In genomic region chr3:34648833-34649719, GRCm38 (mm10) we compare ENCODE assay signal across 10 mouse cellular contexts. TPM values are rescaled to one million over a fixed set of nuclear protein-coding genes. Genes with fewer than 3 reads are reported as not detected.
DNase-seq lines count a peak whose midpoint lies in the region; ATAC-seq and TF ChIP-seq lines count a peak whose summit lies in the region.
"Had no signal": no experiment of that assay in that cellular context is flagged by ENCODE, and none has a peak within 500 bp of the region (broad histone marks: within the 10 kb centered on the region; RNA-seq: fewer than 3 reads in every experiment).

No protein-coding gene starts in this region.

- H3K4me1 ChIP-seq in heart, embryonic 16.5 days (ENCODE audit: control insufficient read depth, insufficient read depth, low read length), result peaks cover 17% of the 10 kb centered on the region
- peaks cover 15% of the 10 kb centered on the region; the same call in 1 of the 2 replicates for H3K4me1 ChIP-seq in hindbrain, embryonic 14.5 days (replicated peaks; ENCODE audit: control insufficient read depth, insufficient read depth, low read length)
- H3K4me1 ChIP-seq in midbrain, embryonic 13.5 days (replicated peaks), result peaks cover 62% of the 10 kb centered on the region

- no peak for TF ChIP-seq CTCF in brain, embryonic 14.5 days (IDR thresholded peaks at IDR 0.05; ENCODE audit: borderline replicate concordance, extremely low read depth, insufficient read depth, insufficient read length)

- no peaks in the 10 kb centered on the region for H3K36me3 ChIP-seq in heart, embryonic 16.5 days (ENCODE audit: control insufficient read depth, insufficient read depth)
- H3K36me3 ChIP-seq in hindbrain, embryonic 14.5 days (replicated peaks; ENCODE audit: control insufficient read depth, insufficient read depth), result no peaks in the 10 kb centered on the region
- H3K36me3 ChIP-seq in midbrain, embryonic 13.5 days, result no peaks in the 10 kb centered on the region

- no peak for DNase-seq in heart, postnatal 10 days
- peak; percentile 65 for DNase-seq in brain, embryonic 14.5 days (ENCODE audit: low read depth)
- DNase-seq in hindbrain, embryonic 14.5 days (ENCODE audit: low spot score), result peak; percentile 38
- DNase-seq in spleen, postnatal 10 days (ENCODE audit: low spot score in 2 of 2), result no peak
- no peak for DNase-seq in kidney, postnatal 14 days
- no peak for DNase-seq in c-Kit-positive CD71-positive TER-119-positive erythroid progenitor cells, embryonic 14.5 days (ENCODE audit: low spot score)

- peak overlapping the region; percentile 51 for H3K4me3 ChIP-seq in heart, embryonic 16.5 days (ENCODE audit: low read length)
- H3K4me3 ChIP-seq in hindbrain, embryonic 14.5 days (replicated peaks; ENCODE audit: low read length), result peak overlapping the region; percentile 53
- H3K4me3 ChIP-seq in midbrain, embryonic 13.5 days (replicated peaks), result peak overlapping the region; percentile 59

- intact Hi-C loops in heart, postnatal 10 days (cut with DNase I), result loop anchor here (5.0 kb wide), 2 partner anchors 673 to 923 kb away; no protein-coding TSS in a partner anchor

- ATAC-seq in heart, embryonic 16.5 days (replicated peaks; ENCODE audit: extremely low read depth, insufficient read depth, low FRiP score), result peak; percentile 14; the same call in 1 of the 2 replicates
- peak; percentile 75 for ATAC-seq in hindbrain, embryonic 14.5 days (ENCODE audit: low FRiP score)
- peak; percentile 80 for ATAC-seq in midbrain, embryonic 13.5 days

- H3K9me3 ChIP-seq in heart, embryonic 16.5 days (replicated peaks; ENCODE audit: control insufficient read depth, low read length), result no peaks in the 10 kb centered on the region
- no peaks in the 10 kb centered on the region for H3K9me3 ChIP-seq in hindbrain, embryonic 14.5 days (ENCODE audit: control insufficient read depth, low read length)
- no peaks in the 10 kb centered on the region for H3K9me3 ChIP-seq in midbrain, embryonic 13.5 days

- TF ChIP-seq POLR2A in brain, embryonic 14.5 days (IDR thresholded peaks at IDR 0.05; ENCODE audit: borderline replicate concordance, extremely low read depth, insufficient read depth, insufficient read length, poor library complexity, severe bottlenecking), result no peak

- under 1% methylated on average over 50 of the region's 50 CpGs for WGBS in heart, embryonic 16.5 days
- WGBS in hindbrain, embryonic 14.5 days, result 1% methylated on average over 48 of the region's 50 CpGs
- WGBS in midbrain, embryonic 13.5 days, result under 1% methylated on average over 50 of the region's 50 CpGs

- peaks cover 84% of the 10 kb centered on the region for H3K27me3 ChIP-seq in heart, embryonic 16.5 days (ENCODE audit: control insufficient read depth, insufficient read depth, low read length)
- peaks cover 54% of the 10 kb centered on the region for H3K27me3 ChIP-seq in hindbrain, embryonic 14.5 days (ENCODE audit: control insufficient read depth, insufficient read depth, low read length)
- H3K27me3 ChIP-seq in midbrain, embryonic 13.5 days, result peaks cover 7% of the 10 kb centered on the region

- no peak overlapping the region for H3K9ac ChIP-seq in heart, embryonic 16.5 days (ENCODE audit: low read length)
- H3K9ac ChIP-seq in hindbrain, embryonic 14.5 days, result peak overlapping the region; percentile 62
- H3K9ac ChIP-seq in midbrain, embryonic 13.5 days (replicated peaks), result peak overlapping the region; percentile 83

- peak overlapping the region; percentile 77 for H3K4me2 ChIP-seq in heart, embryonic 16.5 days (ENCODE audit: low read depth, low read length)
- peak overlapping the region; percentile 65 for H3K4me2 ChIP-seq in hindbrain, embryonic 14.5 days (replicated peaks)
- H3K4me2 ChIP-seq in midbrain, embryonic 13.5 days (replicated peaks), result peak overlapping the region; percentile 81

- H3K27ac ChIP-seq in heart, embryonic 16.5 days (ENCODE audit: low read length), result no peak overlapping the region
- peak overlapping the region; percentile 84 for H3K27ac ChIP-seq in hindbrain, embryonic 14.5 days
- H3K27ac ChIP-seq in midbrain, embryonic 13.5 days, result peak overlapping the region; percentile 92

RNA-seq across cellular contexts. Expression of gene Sox2, which starts 1.1 kb away (rescaled TPM):
- polyA plus RNA-seq in heart, embryonic 16.5 days (2015; fragmentation: Nextera tagmentation; extraction: Ambion mirVana), result 0.09 and 0.27 TPM in 2 replicates
- under 1 TPM in 1 of 2 experiments, not detected in 1; 0.17 TPM for total RNA-seq in heart, postnatal 10 days (2021)
- 101 and 119 TPM in 2 replicates for polyA plus RNA-seq in brain, embryonic 14.5 days (2012; rRNA removed)
- 18.0 and 19.8 TPM in 2 replicates for polyA plus RNA-seq in hindbrain, embryonic 14.5 days (2014; fragmentation: Nextera tagmentation; extraction: Ambion mirVana)
- polyA plus RNA-seq in midbrain, embryonic 13.5 days (2015; fragmentation: Nextera tagmentation; extraction: Ambion mirVana), result 27.8 and 28.2 TPM in 2 replicates
- total RNA-seq: MEL had no signal
- polyA plus RNA-seq: gonadal fat pad, adult 2 months had no signal

Comparison
In these comparisons a context has a peak if more than half of its experiments do, and no peak if none do; other contexts are left out.
1. ATAC-seq: peak in every context shown above with its lines; median percentile 80 in midbrain, embryonic 13.5 days; 75 in hindbrain, embryonic 14.5 days; 14 in heart, embryonic 16.5 days.
2. DNase-seq: peak in brain, embryonic 14.5 days (single experiment) and hindbrain, embryonic 14.5 days (single experiment); none in heart, postnatal 10 days (0 of 2), spleen, postnatal 10 days (0 of 2), kidney, postnatal 14 days (single experiment) and c-Kit-positive CD71-positive TER-119-positive erythroid progenitor cells, embryonic 14.5 days (single experiment).
3. RNA of gene Sox2, which starts 1.1 kb away (polyA plus RNA-seq): 101 to 119 TPM in brain, embryonic 14.5 days, 27.8 to 28.2 TPM in midbrain, embryonic 13.5 days and 18.0 to 19.8 TPM in hindbrain, embryonic 14.5 days; 0.09 to 0.27 TPM in heart, embryonic 16.5 days; every median in the first group is over 10 times any median in the second.
4. Peak in every context shown above with its lines, with median percentiles within 50 percentile points of each other: H3K4me2 ChIP-seq and H3K4me3 ChIP-seq.